Mouse (Mus musculus) naive thymus-derived CD4-positive, alpha-beta T cell, adult 2 months (primary cell): ENCODE measurements at regions not wholly inside any gene's neighbourhood (a gene's known extent, or its start where the extent isn't known, plus 50 kb on each side); places are given as distances from the start of the nearest gene placed in this dataset.

ENCODE experiments used
- DNase-seq: peaks from one replicate; pipeline ENCODE4 v3.0.0-alpha.2; 2011; ENCODE audit warnings: low read depth

DNA sequence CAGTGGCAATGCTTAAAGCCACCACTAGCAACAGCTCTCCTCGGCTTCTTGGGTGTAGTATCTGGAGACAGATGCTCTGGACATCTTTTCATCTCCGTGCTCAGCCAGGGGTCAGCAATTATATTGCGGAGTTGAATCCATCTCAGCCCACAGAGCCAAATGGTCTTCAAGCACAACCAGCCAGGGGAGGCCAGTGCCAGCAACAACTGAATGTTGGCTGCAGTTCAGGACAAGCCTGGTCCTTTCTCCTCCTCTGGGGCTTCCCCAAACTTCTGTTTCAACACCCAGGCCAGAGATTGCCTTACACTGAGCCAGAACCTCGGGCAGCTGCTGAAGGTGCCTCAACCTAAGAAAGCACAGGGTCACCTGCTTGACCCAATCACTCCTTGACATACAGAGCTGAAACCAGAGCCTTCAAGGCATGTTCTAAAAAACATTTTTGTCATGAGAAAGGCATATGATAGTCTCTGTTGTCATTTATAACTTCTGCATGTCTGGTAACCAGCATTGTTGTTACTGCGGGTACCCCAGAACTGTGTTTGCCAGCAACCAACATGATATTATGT is 169.9 kb upstream of the Lef1 start:
- DNase-seq = no peak

DNA sequence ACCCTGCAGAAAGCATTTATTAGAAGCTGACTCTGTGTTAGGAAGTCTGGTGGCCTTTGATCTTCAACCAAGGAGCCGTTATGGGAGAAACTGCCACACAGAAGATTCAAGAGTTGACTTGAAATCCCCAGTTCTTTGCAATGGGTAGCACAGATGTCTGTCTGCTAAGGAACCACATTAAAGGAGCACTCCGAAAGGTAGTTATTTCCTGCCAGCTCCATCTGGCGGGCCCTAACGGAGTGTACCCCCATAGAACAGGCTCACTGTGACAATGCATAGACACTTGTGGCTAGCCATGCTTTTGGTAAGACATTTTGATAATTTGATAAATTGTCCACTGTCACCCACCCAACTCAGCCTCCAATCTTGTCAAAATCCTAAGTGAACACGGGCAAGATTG is 173.3 kb upstream of the Lef1 start:
- DNase-seq = peak; percentile 84

DNA sequence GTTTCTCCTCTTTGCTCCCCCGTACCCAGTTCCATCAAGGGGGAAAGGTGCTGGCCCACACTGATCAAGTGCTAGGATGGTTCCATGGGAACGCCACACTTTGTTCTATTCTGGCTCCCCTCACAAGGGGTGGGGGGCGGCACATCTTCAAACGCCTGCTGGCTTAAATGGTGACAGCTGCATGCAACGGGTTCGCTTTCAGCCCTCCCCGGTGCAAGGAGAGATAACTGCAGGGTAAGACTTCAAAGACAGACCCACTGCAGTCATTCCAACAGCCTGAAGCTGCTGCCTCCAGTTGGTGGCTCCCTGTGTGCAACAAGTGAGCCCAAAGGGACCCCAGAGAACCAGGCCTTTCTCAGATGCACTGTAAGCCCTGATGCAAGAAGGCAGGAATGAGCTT is 173.9 kb upstream of the Lef1 start:
- peak; percentile 49 for DNase-seq

DNA sequence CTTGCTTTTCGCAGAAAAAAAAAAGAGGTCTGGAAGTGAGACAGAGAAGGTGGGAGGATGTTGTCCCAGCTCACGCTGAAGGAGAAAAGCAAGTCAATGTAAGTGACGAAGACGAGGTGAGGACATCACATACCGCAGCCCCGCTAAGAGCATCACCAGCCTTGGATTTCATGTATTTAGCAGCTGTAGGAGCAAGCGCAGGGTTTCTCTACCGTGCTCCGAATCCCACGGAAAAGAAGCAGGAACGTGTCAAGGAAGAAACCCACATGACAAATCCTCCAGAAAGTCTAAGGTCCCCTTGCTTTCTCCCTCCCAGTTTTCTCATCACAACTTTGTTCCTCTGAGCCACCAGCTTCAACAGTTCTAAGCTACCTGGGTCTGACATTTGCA is 174.3 kb upstream of the Lef1 start:
- DNase-seq = no peak

DNA sequence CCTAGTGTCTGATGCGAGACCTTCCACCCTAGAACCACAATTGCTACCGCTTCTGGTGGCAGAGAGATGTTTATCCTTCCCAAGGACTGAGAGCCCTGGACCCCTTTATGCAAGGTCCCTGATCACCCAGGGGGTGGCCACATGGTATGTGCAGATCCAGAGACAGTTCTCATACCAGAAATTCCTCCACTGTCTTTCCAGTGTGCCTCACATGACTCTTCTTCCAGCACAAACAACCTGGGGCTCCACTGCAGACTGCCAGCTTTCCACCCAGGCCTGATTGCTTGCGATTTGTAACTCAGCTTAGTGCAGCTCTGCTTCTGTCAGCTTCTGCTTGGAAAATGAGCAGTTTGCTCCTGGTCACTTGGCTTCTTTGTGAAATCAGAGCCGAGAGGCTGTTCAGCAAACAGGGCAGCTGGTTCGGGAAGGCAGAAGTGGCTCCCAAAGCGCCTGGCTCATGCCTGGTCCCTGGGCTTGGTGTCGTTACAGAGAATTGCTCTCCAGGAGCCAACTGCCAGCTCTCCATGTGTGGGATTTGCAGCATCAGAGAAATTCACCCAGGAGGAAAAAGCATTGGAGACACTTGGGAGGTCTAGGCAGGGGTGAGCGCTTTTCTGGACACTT is 174.9 kb upstream of the Lef1 start:
- DNase-seq = no peak

DNA sequence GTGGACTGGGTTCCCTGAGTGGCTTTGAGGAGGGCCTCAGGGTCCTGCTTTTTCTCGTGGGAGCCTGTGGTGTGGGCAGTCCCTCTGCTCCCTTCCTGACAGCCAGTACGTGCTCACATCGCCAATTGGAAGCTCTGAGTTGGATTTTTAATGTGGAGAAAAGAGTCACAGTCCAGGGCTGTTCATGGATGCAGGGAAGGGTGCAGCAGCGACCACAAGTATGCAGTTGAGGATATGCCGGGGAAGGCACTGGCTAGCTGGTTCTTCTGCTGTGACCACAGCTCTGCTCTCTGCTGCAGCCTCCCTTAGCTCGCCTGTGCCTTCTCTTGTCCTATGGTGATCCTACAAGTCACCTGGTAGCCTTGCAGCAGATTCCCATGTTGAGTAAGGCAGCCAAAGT is 177.5 kb upstream of the Lef1 start:
- no peak for DNase-seq

DNA sequence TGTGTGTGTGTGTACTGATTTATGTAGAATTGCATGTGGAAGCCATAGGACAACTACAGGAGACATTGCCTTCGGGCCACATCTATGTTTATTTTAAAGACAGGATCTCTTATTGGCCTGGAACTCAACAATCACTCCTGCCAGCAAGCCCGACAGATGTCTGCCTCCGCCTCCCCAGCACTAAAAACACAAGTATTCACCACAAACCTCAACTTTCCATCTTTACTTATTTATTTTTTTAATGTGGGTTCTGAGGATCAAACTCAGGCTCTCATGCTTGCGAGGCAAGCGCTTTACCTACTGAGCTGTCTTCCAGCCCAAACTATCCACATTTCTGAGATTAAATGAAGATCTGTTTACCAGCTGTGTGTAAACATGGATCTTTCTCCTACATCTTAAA is 178.0 kb upstream of the Lef1 start:
- peak; percentile 75 for DNase-seq

- no peak for DNase-seq
Measured at GRCm38 (mm10) chr3:130925000-130925399, 185.3 kb upstream of the Lef1 start.

- no peak for DNase-seq
Measured at GRCm38 (mm10) chr3:130923615-130923958, 186.7 kb upstream of the Lef1 start.

- no peak for DNase-seq
Measured at GRCm38 (mm10) chr3:130922812-130923614, 187.3 kb upstream of the Lef1 start.

DNA sequence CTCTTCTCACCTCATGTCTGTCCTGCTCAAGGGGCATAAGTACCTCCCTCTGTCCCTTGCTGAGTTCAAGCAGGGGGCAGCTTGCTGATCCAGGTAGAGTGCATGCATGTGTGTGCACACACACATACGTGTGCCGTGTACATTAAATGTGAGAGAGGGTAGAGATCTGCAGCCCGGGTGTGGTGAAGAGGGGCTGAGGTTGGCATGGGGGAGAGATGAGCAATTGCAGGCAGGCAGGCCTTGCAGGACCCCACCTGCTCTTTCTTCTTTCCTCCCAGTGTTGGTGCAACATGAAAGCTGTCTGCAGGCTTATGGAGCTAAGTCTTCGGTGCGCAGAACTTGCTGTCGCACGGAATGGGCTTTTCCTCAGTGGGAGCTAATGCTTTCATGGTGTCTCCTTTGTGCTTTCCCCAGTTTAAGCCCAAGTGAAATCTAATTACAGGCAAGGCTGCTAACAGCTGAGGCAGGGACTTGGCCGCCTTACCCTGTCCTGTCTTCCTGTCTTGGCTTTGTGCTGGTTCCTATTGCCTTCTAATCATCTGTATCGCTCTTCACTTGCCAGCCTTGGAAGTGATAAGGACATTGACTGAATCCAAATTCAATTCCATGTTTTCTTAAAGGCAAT is 188.5 kb upstream of the Lef1 start:
- DNase-seq = no peak

- DNase-seq = no peak
Measured at GRCm38 (mm10) chr3:130913812-130914211, 183.6 kb upstream of the Rpl34 start.

- DNase-seq = peak; percentile 81
Measured at GRCm38 (mm10) chr3:130905101-130905500, 174.9 kb upstream of the Rpl34 start.

DNA sequence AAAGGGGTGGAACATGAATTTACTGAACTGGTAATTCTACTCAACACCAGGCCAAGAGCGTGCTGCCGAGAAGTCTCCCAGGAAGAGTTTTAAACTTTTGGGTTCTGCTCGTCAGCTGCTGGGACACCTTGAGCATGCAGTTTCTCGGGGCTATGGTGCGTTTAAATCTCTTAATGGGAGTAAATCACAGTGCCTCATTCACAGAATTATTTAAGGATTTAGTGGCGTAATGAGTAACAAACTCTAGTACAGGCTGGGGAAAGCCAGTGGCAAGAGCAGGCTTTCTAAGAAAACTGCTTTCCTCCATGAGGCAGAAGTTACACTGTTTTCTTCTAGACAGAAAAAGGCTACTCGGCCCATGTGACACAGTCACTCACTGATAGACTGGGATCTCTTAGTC is 173.1 kb upstream of the Rpl34 start:
- DNase-seq = no peak

GRCm38 (mm10) chr3:130902376-130902775 is 172.2 kb upstream of the Rpl34 start:
- no peak for DNase-seq

- DNase-seq = peak; percentile 82
Measured at GRCm38 (mm10) chr3:130901343-130901742, 171.1 kb upstream of the Rpl34 start.

- peak; percentile 37 for DNase-seq
Measured at GRCm38 (mm10) chr3:130900846-130901245, 170.6 kb upstream of the Rpl34 start.

DNA sequence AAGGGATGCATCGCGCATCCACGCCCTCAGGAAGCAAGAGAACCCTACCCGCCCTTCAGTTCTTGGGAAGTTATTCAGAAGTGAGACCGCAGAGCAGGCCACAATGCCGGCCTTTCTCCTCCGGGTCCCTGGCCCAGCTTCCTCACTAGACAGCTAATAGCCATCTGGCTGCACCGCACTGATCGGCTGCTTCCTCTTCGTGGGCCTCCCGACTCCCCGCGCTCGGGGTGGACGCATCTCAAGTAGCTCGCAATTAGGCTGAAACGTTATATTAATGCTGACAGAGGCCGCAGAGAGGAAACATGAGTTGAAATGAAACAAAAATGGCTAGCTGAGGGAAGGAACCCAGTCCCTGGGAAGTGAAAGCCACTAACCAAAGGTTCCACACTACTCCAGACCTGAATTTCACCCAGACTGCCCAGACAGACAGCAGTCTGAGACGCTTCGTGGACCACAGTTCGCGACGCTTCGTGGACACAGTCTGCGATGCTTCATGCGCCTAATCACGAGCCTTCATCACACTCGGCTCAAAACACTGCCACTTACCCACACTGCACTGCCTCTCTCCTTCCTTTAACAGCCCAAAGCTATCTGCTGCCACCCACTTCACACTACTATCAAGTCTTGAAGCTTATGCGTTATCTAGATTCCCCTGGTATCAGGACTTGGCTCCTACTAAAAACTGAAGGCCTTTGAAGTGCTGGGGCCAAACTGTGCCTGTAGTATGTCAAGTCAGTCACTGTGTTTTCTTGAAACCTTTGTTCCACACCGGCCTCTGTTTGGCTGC is 170.0 kb upstream of the Rpl34 start:
- DNase-seq = peak; percentile 64

GRCm38 (mm10) chr3:130894168-130894814 is 164.1 kb upstream of the Rpl34 start:
- peak; percentile 48 for DNase-seq

- peak; percentile 39 for DNase-seq
Measured at GRCm38 (mm10) chr3:130891310-130891709, 161.1 kb upstream of the Rpl34 start.

DNA sequence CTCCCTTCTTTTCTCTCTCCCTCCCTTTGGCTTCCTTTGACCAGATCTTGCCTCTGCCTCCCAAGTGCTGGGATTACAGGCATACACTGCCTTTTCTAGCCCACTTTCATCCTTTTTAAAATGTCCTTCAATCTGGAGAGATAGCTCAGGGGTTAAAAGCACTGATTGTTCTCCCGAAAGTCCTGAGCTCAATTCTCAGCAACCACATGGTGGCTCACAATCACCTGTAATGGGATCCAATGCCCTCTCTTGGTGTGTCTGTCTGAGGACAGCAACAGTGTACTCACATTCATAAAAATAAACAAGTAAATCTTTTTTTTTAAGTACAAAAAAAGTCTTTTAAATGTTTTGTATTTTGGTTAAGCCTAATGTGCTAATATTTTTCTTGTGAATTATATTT is 158.4 kb upstream of the Rpl34 start:
- DNase-seq = no peak
